Comparison of ENCODE assay signal across 8 mouse cellular contexts in the genomic region with DNA sequence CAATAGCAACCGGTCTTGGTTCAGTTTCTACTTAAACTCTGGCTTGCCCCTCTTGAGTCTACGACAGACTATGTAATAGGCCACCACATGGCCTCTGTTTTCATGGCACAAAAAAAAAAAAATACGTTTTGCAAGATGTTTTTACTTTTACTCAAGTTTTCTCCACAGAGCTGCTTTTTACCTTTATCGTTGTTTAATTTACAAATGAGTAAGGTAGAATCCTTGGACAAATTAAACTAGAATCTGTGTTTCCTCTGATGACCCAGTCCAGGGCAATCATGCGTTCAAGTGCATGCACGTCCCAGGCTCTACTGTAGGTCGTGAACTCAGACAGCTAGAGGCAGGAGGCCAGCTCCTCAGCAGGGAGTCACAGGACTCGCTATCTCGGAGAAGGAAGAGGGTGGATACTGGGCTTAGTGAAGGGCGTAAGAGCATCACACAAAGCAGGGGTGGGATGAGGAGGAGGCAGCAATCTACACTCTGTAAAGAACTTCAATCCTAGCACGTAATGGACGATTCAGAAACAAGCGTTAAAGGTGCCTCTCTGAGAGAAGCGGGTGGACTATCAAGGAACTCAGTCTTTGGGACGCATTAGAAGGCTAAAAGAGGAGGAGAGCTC. TPM values are rescaled to one million over a fixed set of nuclear protein-coding genes. Genes with fewer than 3 reads are reported as not detected.
A peak's percentile ranks its signal among the peaks of the same experiment; 100 is the strongest.
DNase-seq lines count a peak whose midpoint lies in the region; ATAC-seq and TF ChIP-seq lines count a peak whose summit lies in the region.

No protein-coding gene starts in this region.

- no peaks in the 10 kb centered on the region for H3K27me3 ChIP-seq in hindbrain, postnatal 0 days (ENCODE audit: insufficient read depth, low read length)
- H3K27me3 ChIP-seq in limb, embryonic 15.5 days = no peaks in the 10 kb centered on the region
- H3K27me3 ChIP-seq in midbrain, embryonic 14.5 days (ENCODE audit: control insufficient read depth, insufficient read depth, low read length) = no peaks in the 10 kb centered on the region
- H3K27me3 ChIP-seq in stomach, embryonic 15.5 days (replicated peaks) = no peaks in the 10 kb centered on the region

- H3K36me3 ChIP-seq in hindbrain, postnatal 0 days (ENCODE audit: insufficient read depth, low read length) = peaks cover 5% of the 10 kb centered on the region
- H3K36me3 ChIP-seq in limb, embryonic 15.5 days = peaks cover 52% of the 10 kb centered on the region
- H3K36me3 ChIP-seq in midbrain, embryonic 14.5 days (ENCODE audit: control insufficient read depth, insufficient read depth, low read length) = peaks cover 41% of the 10 kb centered on the region
- H3K36me3 ChIP-seq in stomach, embryonic 15.5 days = peaks cover 25% of the 10 kb centered on the region

- ATAC-seq in hindbrain, postnatal 0 days = peak; percentile 2; the same call in 1 of the 2 replicates
- ATAC-seq in limb, embryonic 15.5 days (ENCODE audit: insufficient number of reproducible peaks, low FRiP score, low TSS enrichment, low read depth) = no peak
- no peak for ATAC-seq in midbrain, embryonic 14.5 days (ENCODE audit: low FRiP score, low TSS enrichment)
- peak; percentile 12; the same call in 1 of the 2 replicates for ATAC-seq in stomach, embryonic 15.5 days (ENCODE audit: insufficient read depth, low FRiP score, low read depth)

- H3K4me3 ChIP-seq in hindbrain, postnatal 0 days (ENCODE audit: low read length) = peak overlapping the region; percentile 69
- peak overlapping the region; percentile 70 for H3K4me3 ChIP-seq in limb, embryonic 15.5 days
- peak overlapping the region; percentile 60 for H3K4me3 ChIP-seq in midbrain, embryonic 14.5 days (replicated peaks; ENCODE audit: low read depth, low read length)
- peak overlapping the region; percentile 71 for H3K4me3 ChIP-seq in stomach, embryonic 15.5 days (replicated peaks)

- peak overlapping the region; percentile 77 for H3K9ac ChIP-seq in hindbrain, postnatal 0 days (replicated peaks; ENCODE audit: low read length)
- peak overlapping the region; percentile 73 for H3K9ac ChIP-seq in limb, embryonic 15.5 days
- H3K9ac ChIP-seq in midbrain, embryonic 14.5 days (replicated peaks; ENCODE audit: low read length) = peak overlapping the region; percentile 78
- peak overlapping the region; percentile 67; the same call in 1 of the 2 replicates for H3K9ac ChIP-seq in stomach, embryonic 15.5 days

- H3K27ac ChIP-seq in hindbrain, postnatal 0 days = peak overlapping the region; percentile 97
- H3K27ac ChIP-seq in limb, embryonic 15.5 days = peak overlapping the region; percentile 100
- peak overlapping the region; percentile 95 for H3K27ac ChIP-seq in midbrain, embryonic 14.5 days (replicated peaks; ENCODE audit: low read depth, low read length)
- peak overlapping the region; percentile 100 for H3K27ac ChIP-seq in stomach, embryonic 15.5 days

- WGBS in hindbrain, postnatal 0 days = 1% methylated on average over 15 of the region's 15 CpGs
- 2% methylated on average over 15 of the region's 15 CpGs for WGBS in limb, embryonic 15.5 days
- WGBS in midbrain, embryonic 14.5 days = 3% methylated on average over 15 of the region's 15 CpGs
- 1% methylated on average over 15 of the region's 15 CpGs for WGBS in stomach, embryonic 15.5 days

- H3K9me3 ChIP-seq in hindbrain, postnatal 0 days (ENCODE audit: low read length) = no peaks in the 10 kb centered on the region
- H3K9me3 ChIP-seq in limb, embryonic 15.5 days = no peaks in the 10 kb centered on the region
- no peaks in the 10 kb centered on the region for H3K9me3 ChIP-seq in midbrain, embryonic 14.5 days (ENCODE audit: control insufficient read depth, low read length)
- no peaks in the 10 kb centered on the region for H3K9me3 ChIP-seq in stomach, embryonic 15.5 days

- peaks cover 33% of the 10 kb centered on the region for H3K4me1 ChIP-seq in hindbrain, postnatal 0 days (ENCODE audit: insufficient read depth, low read length)
- peaks cover 60% of the 10 kb centered on the region for H3K4me1 ChIP-seq in limb, embryonic 15.5 days
- peaks cover 43% of the 10 kb centered on the region for H3K4me1 ChIP-seq in midbrain, embryonic 14.5 days (ENCODE audit: control insufficient read depth, insufficient read depth, low read length)
- peaks cover 56% of the 10 kb centered on the region for H3K4me1 ChIP-seq in stomach, embryonic 15.5 days

- DNase-seq in right cerebral cortex, postnatal 10 days (ENCODE audit: low spot score in 2 of 2) = peak; percentile 52 to 71
- no peak for DNase-seq in right cerebral cortex, postnatal 14 days
- peak; percentile 90 for DNase-seq in cerebellum, adult 9-11 months
- DNase-seq in gastrocnemius, adult 18-20 months (ENCODE audit: low spot score) = peak; percentile 71
- DNase-seq in hindbrain, postnatal 0 days (ENCODE audit: low spot score) = peak; percentile 71
- DNase-seq in midbrain, embryonic 14.5 days = peak; percentile 51

- TF ChIP-seq CTCF in hindbrain, postnatal 0 days (IDR thresholded peaks at IDR 0.05; ENCODE audit: low read depth) = no peak

- peak overlapping the region; percentile 80 for H3K4me2 ChIP-seq in hindbrain, postnatal 0 days (ENCODE audit: low read depth, low read length)
- H3K4me2 ChIP-seq in limb, embryonic 15.5 days = peak overlapping the region; percentile 58
- peak overlapping the region; percentile 61 for H3K4me2 ChIP-seq in midbrain, embryonic 14.5 days (ENCODE audit: low read length)
- peak overlapping the region; percentile 86 for H3K4me2 ChIP-seq in stomach, embryonic 15.5 days

RNA-seq across cellular contexts. Expression of a gene that starts 0.9 kb away (rescaled TPM):
- total RNA-seq in gastrocnemius, adult 18-20 months (2021) = 10 to 100 TPM; 14.6 to 15.7 TPM
- 8.1 and 11.2 TPM in 2 replicates for total RNA-seq in hindbrain, postnatal 0 days (2014; rRNA removed)
- polyA plus RNA-seq in hindbrain, postnatal 0 days (2015; fragmentation: Nextera tagmentation; extraction: Ambion mirVana) = 8.3 and 11.5 TPM in 2 replicates
- 14.1 and 16.2 TPM in 2 replicates for polyA plus RNA-seq in limb, embryonic 15.5 days (2015; fragmentation: Nextera tagmentation; extraction: Ambion mirVana)
- 17.4 and 18.0 TPM in 2 replicates for polyA plus RNA-seq in midbrain, embryonic 14.5 days (2014; fragmentation: Nextera tagmentation; extraction: Ambion mirVana)
- 18.6 and 19.4 TPM in 2 replicates for polyA plus RNA-seq in stomach, embryonic 15.5 days (2015; fragmentation: Nextera tagmentation; extraction: Ambion mirVana)

RNA-seq across cellular contexts. Expression of a gene that starts 21.9 kb away (rescaled TPM):
- 10 to 100 TPM; 67.5 to 68.8 TPM for total RNA-seq in gastrocnemius, adult 18-20 months (2021)
- total RNA-seq in hindbrain, postnatal 0 days (2014; rRNA removed) = 74.4 and 90.4 TPM in 2 replicates
- 104 TPM in 2 replicates for polyA plus RNA-seq in hindbrain, postnatal 0 days (2015; fragmentation: Nextera tagmentation; extraction: Ambion mirVana)
- 105 and 111 TPM in 2 replicates for polyA plus RNA-seq in limb, embryonic 15.5 days (2015; fragmentation: Nextera tagmentation; extraction: Ambion mirVana)
- 109 and 122 TPM in 2 replicates for polyA plus RNA-seq in midbrain, embryonic 14.5 days (2014; fragmentation: Nextera tagmentation; extraction: Ambion mirVana)
- 109 and 110 TPM in 2 replicates for polyA plus RNA-seq in stomach, embryonic 15.5 days (2015; fragmentation: Nextera tagmentation; extraction: Ambion mirVana)

RNA-seq across cellular contexts. Expression of a gene that starts 23.5 kb away (rescaled TPM):
- 10 to 100 TPM; 96.1 to 97.2 TPM for total RNA-seq in gastrocnemius, adult 18-20 months (2021)
- 314 and 348 TPM in 2 replicates for total RNA-seq in hindbrain, postnatal 0 days (2014; rRNA removed)
- 319 and 323 TPM in 2 replicates for polyA plus RNA-seq in hindbrain, postnatal 0 days (2015; fragmentation: Nextera tagmentation; extraction: Ambion mirVana)
- 185 and 190 TPM in 2 replicates for polyA plus RNA-seq in limb, embryonic 15.5 days (2015; fragmentation: Nextera tagmentation; extraction: Ambion mirVana)
- polyA plus RNA-seq in midbrain, embryonic 14.5 days (2014; fragmentation: Nextera tagmentation; extraction: Ambion mirVana) = 295 and 323 TPM in 2 replicates
- 161 and 169 TPM in 2 replicates for polyA plus RNA-seq in stomach, embryonic 15.5 days (2015; fragmentation: Nextera tagmentation; extraction: Ambion mirVana)

RNA-seq across cellular contexts. Expression of a gene that starts 26.5 kb away (rescaled TPM):
- total RNA-seq in gastrocnemius, adult 18-20 months (2021) = under 1 TPM; 0.21 to 0.37 TPM
- 231 and 249 TPM in 2 replicates for total RNA-seq in hindbrain, postnatal 0 days (2014; rRNA removed)
- polyA plus RNA-seq in hindbrain, postnatal 0 days (2015; fragmentation: Nextera tagmentation; extraction: Ambion mirVana) = 98.4 and 103 TPM in 2 replicates
- polyA plus RNA-seq in limb, embryonic 15.5 days (2015; fragmentation: Nextera tagmentation; extraction: Ambion mirVana) = 2.5 TPM in 2 replicates
- 75.3 and 94.7 TPM in 2 replicates for polyA plus RNA-seq in midbrain, embryonic 14.5 days (2014; fragmentation: Nextera tagmentation; extraction: Ambion mirVana)
- polyA plus RNA-seq in stomach, embryonic 15.5 days (2015; fragmentation: Nextera tagmentation; extraction: Ambion mirVana) = 5.6 and 6.2 TPM in 2 replicates

RNA-seq across cellular contexts. Expression of a gene that starts 32.1 kb away (rescaled TPM):
- total RNA-seq in gastrocnemius, adult 18-20 months (2021) = under 1 TPM; 0.46 to 0.83 TPM
- 1.0 and 1.5 TPM in 2 replicates for total RNA-seq in hindbrain, postnatal 0 days (2014; rRNA removed)
- 1.2 and 1.3 TPM in 2 replicates for polyA plus RNA-seq in hindbrain, postnatal 0 days (2015; fragmentation: Nextera tagmentation; extraction: Ambion mirVana)
- 5.1 and 5.4 TPM in 2 replicates for polyA plus RNA-seq in limb, embryonic 15.5 days (2015; fragmentation: Nextera tagmentation; extraction: Ambion mirVana)
- polyA plus RNA-seq in midbrain, embryonic 14.5 days (2014; fragmentation: Nextera tagmentation; extraction: Ambion mirVana) = 0.18 and 1.1 TPM in 2 replicates
- 5.6 and 6.3 TPM in 2 replicates for polyA plus RNA-seq in stomach, embryonic 15.5 days (2015; fragmentation: Nextera tagmentation; extraction: Ambion mirVana)

Comparison
In these comparisons a context has a peak if more than half of its experiments do, and no peak if none do; other contexts are left out.
1. ATAC-seq: peak in hindbrain, postnatal 0 days (single experiment) and stomach, embryonic 15.5 days (single experiment); none in limb, embryonic 15.5 days (single experiment) and midbrain, embryonic 14.5 days (single experiment).
2. Peak in every context shown above with its lines, with median percentiles within 50 percentile points of each other: H3K27ac ChIP-seq, H3K4me2 ChIP-seq, H3K4me3 ChIP-seq and H3K9ac ChIP-seq.